Mouse (Mus musculus) embryonic fibroblast, embryonic 13.5 days (primary cell): ENCODE data around the gene Ikbke. TPM values are rescaled to one million over a fixed set of nuclear protein-coding genes. Genes with fewer than 3 reads are reported as not detected.
"Not testable (repeated sequence)": the region's sequence is repeated elsewhere in the genome, so short reads cannot be mapped to it uniquely, and the experiment has no call there.

Source experiments
- H3K27ac ChIP-seq: 2 replicates; pipeline ENCODE4 v1.5.1; 2012; ENCODE audit warnings: low read length, control low read depth, inconsistent platforms; ENCODE audit not compliant: insufficient read depth
- H3K4me1 ChIP-seq: 2 replicates; pipeline ENCODE4 v1.6.1; 2011; ENCODE audit warnings: low read length; ENCODE audit not compliant: control insufficient read depth, insufficient read depth
- H3K4me3 ChIP-seq: 2 replicates; pipeline ENCODE4 v1.5.1; 2011; ENCODE audit warnings: mild to moderate bottlenecking, control low read depth, low read length; ENCODE audit not compliant: insufficient read depth
- CTCF ChIP-seq: IDR thresholded peaks from 2 replicates; pipeline ENCODE4 v1.5.1; 2011; ENCODE audit warnings: mild to moderate bottlenecking, control low read depth, low read length, moderate library complexity, borderline replicate concordance; ENCODE audit not compliant: insufficient read depth
- POLR2A ChIP-seq: IDR thresholded peaks from 2 replicates; pipeline ENCODE4 v1.6.1; 2011; ENCODE audit warnings: low read depth, mild to moderate bottlenecking, control low read depth, low read length, moderate library complexity
- polyA plus RNA-seq: library from polyadenylated mRNA; stranded (reverse); fragments of >200 nt; gene quantifications from 2 replicates; pipeline ENCODE4 v1.2.4, GENCODE M21; 2011; ENCODE audit warnings: low read depth; ENCODE audit not compliant: missing spikeins, insufficient read length

The Ikbke gene
- polyA plus RNA-seq: 14.6 and 16.2 TPM in 2 replicates

- H3K4me3 ChIP-seq: peak within 1 kb of the TSS; percentile 62
- TF ChIP-seq POLR2A (peak; percentile 58), CTCF (no peak)
- H3K4me1 ChIP-seq: no peaks in the 10 kb centered on the region
- no peak within 1 kb of the TSS for H3K27ac ChIP-seq
Measured at GRCm38 (mm10) chr1:131279456-131279776, at the start of gene Ikbke. Gene Ikbke (minus strand): TSS chr1:131279606.

- not testable (repeated sequence) for H3K4me1 ChIP-seq, H3K27ac ChIP-seq, H3K4me3 ChIP-seq
Measured at GRCm38 (mm10) chr1:131329093-131329492, 49.7 kb upstream of the Ikbke start.

- TF ChIP-seq POLR2A (no peak), CTCF (no peak)
- Histone ChIP-seq H3K4me3 (no peak overlapping the region), H3K27ac (no peak overlapping the region), H3K4me1 (no peaks in the 10 kb centered on the region)
Measured at GRCm38 (mm10) chr1:131327167-131327566, 47.8 kb upstream of the Ikbke start.

- H3K27ac ChIP-seq: no peak overlapping the region
- H3K4me1 ChIP-seq: no peaks in the 10 kb centered on the region
- H3K4me3 ChIP-seq: no peak overlapping the region
- no peak for TF ChIP-seq POLR2A
- no peak for TF ChIP-seq CTCF
Measured at GRCm38 (mm10) chr1:131324816-131325463, 45.5 kb upstream of the Ikbke start.

GRCm38 (mm10) chr1:131319598-131320330, 40.4 kb upstream of the Ikbke start:
- TF ChIP-seq CTCF: no peak
- no peak overlapping the region for H3K27ac ChIP-seq
- H3K4me3 ChIP-seq: no peak overlapping the region
- H3K4me1 ChIP-seq: no peaks in the 10 kb centered on the region

- Histone ChIP-seq H3K4me1 (no peaks in the 10 kb centered on the region), H3K27ac (no peak overlapping the region), H3K4me3 (no peak overlapping the region)
- TF ChIP-seq POLR2A (no peak), CTCF (no peak)
Measured at GRCm38 (mm10) chr1:131318397-131318796, 39.0 kb upstream of the Ikbke start.

- TF ChIP-seq POLR2A: no peak
- TF ChIP-seq CTCF: no peak
- H3K27ac ChIP-seq: no peak overlapping the region
Measured at GRCm38 (mm10) chr1:131317625-131318024, 38.2 kb upstream of the Ikbke start.

GRCm38 (mm10) chr1:131311284-131311683, 31.9 kb upstream of the Ikbke start:
- H3K4me3 ChIP-seq: no peak overlapping the region
- H3K27ac ChIP-seq: no peak overlapping the region
- H3K4me1 ChIP-seq: no peaks in the 10 kb centered on the region
- TF ChIP-seq CTCF (no peak), POLR2A (no peak)

More at GRCm38 (mm10) chr1:131317625-131318024, 38.2 kb upstream of the Ikbke start:
- Histone ChIP-seq H3K4me3 (no peak overlapping the region), H3K4me1 (no peaks in the 10 kb centered on the region)

GRCm38 (mm10) chr1:131310237-131310818, 30.9 kb upstream of the Ikbke start:
- no peak overlapping the region for H3K27ac ChIP-seq
- H3K4me3 ChIP-seq: no peak overlapping the region
- TF ChIP-seq POLR2A: no peak
- no peak for TF ChIP-seq CTCF
- H3K4me1 ChIP-seq: no peaks in the 10 kb centered on the region

- TF ChIP-seq POLR2A: no peak
- no peak for TF ChIP-seq CTCF
- Histone ChIP-seq H3K4me3 (no peak overlapping the region), H3K4me1 (no peaks in the 10 kb centered on the region), H3K27ac (no peak overlapping the region)
Measured at GRCm38 (mm10) chr1:131300750-131301149, 21.3 kb upstream of the Ikbke start.
